Mouse (Mus musculus) intestine, embryonic 14.5 days (tissue): ENCODE results near the gene Snx20. TPM values are rescaled to one million over a fixed set of nuclear protein-coding genes. Genes with fewer than 3 reads are reported as not detected.

ENCODE experiments used
- ATAC-seq: fragments of 200-750 bp; cut with Nextera tagmentation; replicated peaks from 2 replicates; pipeline ENCODE4 v1.8.0; 2017; ENCODE audit warnings: low read depth, moderate number of reproducible peaks, moderate TSS enrichment, moderate library complexity; ENCODE audit not compliant: low FRiP score, low TSS enrichment
- DNase-seq: peaks from one replicate; pipeline ENCODE4 v3.0.0-alpha.2; 2018; ENCODE audit warnings: low spot score
- H3K27ac ChIP-seq: fragments of 300-500 bp; sonication (generic); 2 replicates; pipeline ENCODE4 v1.5.1; 2014; ENCODE audit warnings: low read depth, mild to moderate bottlenecking, control low read depth
- H3K27me3 ChIP-seq: fragments of 300-500 bp; sonication (generic); replicated peaks from 2 replicates; pipeline ENCODE4 v1.6.1; 2014; ENCODE audit warnings: low read length, control low read depth; ENCODE audit not compliant: control insufficient read depth, insufficient read depth
- H3K36me3 ChIP-seq: fragments of 300-500 bp; sonication (generic); 2 replicates; pipeline ENCODE4 v1.6.1; 2014; ENCODE audit warnings: low read length, control low read depth; ENCODE audit not compliant: control insufficient read depth, insufficient read depth
- H3K4me1 ChIP-seq: fragments of 300-500 bp; sonication (generic); replicated peaks from 2 replicates; pipeline ENCODE4 v1.6.1; 2014; ENCODE audit warnings: low read length, control low read depth, mixed read lengths; ENCODE audit not compliant: control insufficient read depth, insufficient read depth
- H3K4me2 ChIP-seq: fragments of 300-500 bp; sonication (generic); 2 replicates; pipeline ENCODE4 v1.6.1; 2014; ENCODE audit warnings: low read length
- H3K4me3 ChIP-seq: fragments of 300-500 bp; sonication (generic); 2 replicates; pipeline ENCODE4 v1.5.1; 2014; ENCODE audit warnings: low read depth, low read length, control low read depth, mixed read lengths
- H3K9ac ChIP-seq: fragments of 300-500 bp; sonication (generic); 2 replicates; pipeline ENCODE4 v1.6.1; 2014; ENCODE audit warnings: mild to moderate bottlenecking, low read length
- H3K9me3 ChIP-seq: fragments of 300-500 bp; sonication (generic); 2 replicates; pipeline ENCODE4 v1.6.1; 2016; ENCODE audit warnings: low read length, control low read depth; ENCODE audit not compliant: control insufficient read depth
- WGBS: fragments of 180-500 bp; shearing (Covaris S2); extraction: QIAGEN DNeasy Blood & Tissue Kit; methylation state at CpG from one replicate; pipeline ENCODE4 v1.1.7; 2014; 5-methylcytosine and 5-hydroxymethylcytosine counted together
- polyA plus RNA-seq: library from polyadenylated mRNA; unstranded; fragments of >200 nt; fragmentation: Nextera tagmentation; extraction: Ambion mirVana; gene quantifications from 2 replicates; pipeline ENCODE4 v1.2.1, GENCODE M21; 2014

Snx20 gene
- polyA plus RNA-seq, result 3.4 and 3.7 TPM in 2 replicates

DNA sequence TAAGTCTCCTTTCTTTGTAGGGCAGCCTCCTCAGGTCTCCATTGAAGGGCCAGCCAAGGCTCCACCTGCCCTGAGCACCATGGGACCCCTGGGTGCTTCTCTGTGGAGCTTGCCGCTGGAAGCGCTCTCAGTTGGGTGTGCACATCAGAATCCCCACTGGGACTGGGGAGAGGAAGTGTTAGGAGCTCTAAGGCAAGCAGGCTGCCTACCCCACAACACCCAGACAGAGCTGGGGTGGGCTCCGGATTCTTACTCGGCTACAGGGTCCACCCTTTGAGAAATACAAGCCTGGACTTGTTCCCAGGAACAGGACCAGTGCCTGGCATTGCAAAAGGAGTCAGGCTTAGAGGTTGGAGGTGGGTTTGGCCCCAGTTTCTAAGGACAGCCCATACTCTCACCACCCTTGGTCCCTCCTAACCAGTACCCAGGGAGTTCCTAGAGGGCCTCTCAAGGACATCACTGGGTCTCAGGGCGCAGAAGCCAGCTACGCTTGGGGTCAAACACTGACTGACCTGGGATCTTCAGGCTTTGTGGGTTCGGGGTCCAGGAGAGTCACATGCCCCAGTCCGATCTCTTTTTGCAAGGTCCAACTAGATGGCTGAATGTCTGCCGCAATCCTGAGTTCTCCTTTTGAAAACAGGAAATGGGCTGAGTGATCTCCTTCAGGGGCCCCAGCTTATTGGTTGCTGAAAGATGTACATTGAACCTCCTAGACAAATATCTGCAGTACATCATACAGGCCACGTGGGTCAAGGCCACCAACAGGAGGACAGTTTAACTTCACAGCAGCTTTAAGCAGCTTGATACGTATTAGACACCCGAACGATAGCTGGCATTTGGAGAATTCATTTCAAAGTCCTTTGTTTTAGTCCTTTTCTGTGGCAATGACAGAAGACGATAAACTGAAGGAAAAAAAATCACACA lies at the start of gene Snx20:
Gene Snx20, minus strand, starts transcription at position 655 of the 924 bp plus-strand sequence.
- Histone ChIP-seq H3K27me3 (no peaks in the 10 kb centered on the region), H3K4me2 (peak within 1 kb of the TSS; percentile 23), H3K4me1 (0 out of 2 replicates have a peak, but pooled peaks cover 3% of the 10 kb centered on the region), H3K4me3 (peak within 1 kb of the TSS; percentile 4; the same call in 1 of the 2 replicates), H3K36me3 (no peaks in the 10 kb centered on the region), H3K9me3 (no peaks in the 10 kb centered on the region), H3K9ac (no peak within 1 kb of the TSS), H3K27ac (no peak within 1 kb of the TSS)
- WGBS, result 70% methylated on average over 14 of the region's 14 CpGs
- ATAC-seq (0 out of 2 replicates have a peak, but pooled peaks have one; percentile 35), DNase-seq (no peak)

DNA sequence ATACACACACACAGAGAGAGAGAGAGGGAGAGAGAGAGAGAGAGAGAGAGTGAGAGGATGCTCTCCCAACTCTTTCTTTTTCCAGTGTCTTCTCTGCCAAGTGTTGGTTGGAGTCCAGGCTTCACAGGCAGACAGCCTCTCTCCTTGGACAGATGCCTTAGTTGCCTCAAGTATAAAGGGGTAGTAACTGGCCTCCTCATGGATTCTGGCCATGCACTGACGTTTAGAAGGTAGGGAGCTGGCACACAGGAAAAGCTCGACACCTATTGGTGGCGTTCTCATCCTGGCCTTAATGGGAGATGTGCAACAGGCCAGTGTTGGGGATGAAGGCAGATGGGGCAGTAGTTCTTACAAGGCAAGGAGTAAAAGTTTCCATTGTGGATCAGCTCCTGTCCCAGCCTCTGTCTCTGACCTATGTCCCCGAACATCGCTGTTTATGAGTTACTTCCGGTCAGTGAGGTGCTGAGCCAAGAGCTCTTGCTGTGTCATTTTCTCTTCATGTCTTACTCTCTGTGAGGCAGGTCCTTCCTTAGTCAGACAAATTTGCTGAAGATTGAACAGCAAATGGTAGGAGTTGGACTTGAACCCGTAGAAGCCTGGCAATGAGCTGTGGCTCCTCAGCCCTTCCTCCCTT lies 47.8 kb upstream of the Snx20 start:
- no peak overlapping the region for H3K4me3 ChIP-seq
- ATAC-seq (no peak), DNase-seq (no peak)
- no peaks in the 10 kb centered on the region for H3K27me3 ChIP-seq
- H3K27ac ChIP-seq, result no peak overlapping the region
- H3K9ac ChIP-seq, result no peak overlapping the region
- 83% methylated on average over 7 of the region's 7 CpGs for WGBS
- H3K4me2 ChIP-seq, result no peak overlapping the region
- H3K4me1 ChIP-seq, result no peaks in the 10 kb centered on the region
- no peaks in the 10 kb centered on the region for H3K36me3 ChIP-seq
- H3K9me3 ChIP-seq, result no peaks in the 10 kb centered on the region

DNA sequence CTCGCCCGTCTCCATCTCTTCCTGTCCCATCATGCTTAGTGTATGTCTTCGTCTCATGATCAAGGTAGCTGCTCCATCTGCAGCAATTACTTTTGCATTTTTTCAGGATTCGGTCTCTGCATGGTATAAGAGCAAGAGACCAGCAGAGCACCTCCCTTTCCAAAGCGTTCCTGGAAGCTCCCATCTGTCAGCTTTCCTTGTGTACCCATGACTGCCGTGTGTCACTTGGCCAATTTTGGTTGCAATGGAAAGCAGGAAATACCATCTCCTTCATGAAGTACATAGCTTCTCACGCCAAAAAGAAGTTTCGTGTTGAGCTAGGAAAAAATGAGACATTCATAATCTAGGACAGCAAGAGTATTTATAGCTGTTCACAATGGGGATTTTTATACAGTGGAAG lies 45.1 kb upstream of the Snx20 start:
- no peak for DNase-seq
- Histone ChIP-seq H3K4me3 (no peak overlapping the region), H3K27me3 (no peaks in the 10 kb centered on the region), H3K9ac (no peak overlapping the region), H3K36me3 (no peaks in the 10 kb centered on the region), H3K4me2 (no peak overlapping the region), H3K27ac (no peak overlapping the region), H3K9me3 (no peaks in the 10 kb centered on the region), H3K4me1 (no peaks in the 10 kb centered on the region)
- no peak for ATAC-seq
- WGBS, result 82% methylated on average over 8 of the region's 8 CpGs

DNA sequence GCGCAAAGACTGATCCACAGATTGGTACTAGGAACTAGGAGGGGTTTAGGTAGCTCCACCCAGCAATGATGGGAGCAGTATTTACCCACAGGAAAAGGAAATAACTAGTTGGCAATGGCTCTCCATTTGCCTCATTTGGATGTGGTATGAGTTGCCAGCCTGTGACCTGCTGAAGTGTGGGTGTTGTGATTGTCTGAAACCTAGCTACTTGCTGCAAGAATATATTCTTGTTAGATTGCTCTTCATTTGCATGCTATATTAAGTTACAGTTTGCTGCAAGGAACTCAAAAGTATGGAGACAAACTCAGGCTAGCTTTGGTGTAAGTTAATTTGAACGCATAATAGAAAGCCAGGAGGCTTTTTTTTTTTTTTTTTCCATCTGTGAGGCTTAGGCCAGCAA lies 44.6 kb upstream of the Snx20 start:
- 90% methylated on average over 2 of the region's 2 CpGs for WGBS

DNA sequence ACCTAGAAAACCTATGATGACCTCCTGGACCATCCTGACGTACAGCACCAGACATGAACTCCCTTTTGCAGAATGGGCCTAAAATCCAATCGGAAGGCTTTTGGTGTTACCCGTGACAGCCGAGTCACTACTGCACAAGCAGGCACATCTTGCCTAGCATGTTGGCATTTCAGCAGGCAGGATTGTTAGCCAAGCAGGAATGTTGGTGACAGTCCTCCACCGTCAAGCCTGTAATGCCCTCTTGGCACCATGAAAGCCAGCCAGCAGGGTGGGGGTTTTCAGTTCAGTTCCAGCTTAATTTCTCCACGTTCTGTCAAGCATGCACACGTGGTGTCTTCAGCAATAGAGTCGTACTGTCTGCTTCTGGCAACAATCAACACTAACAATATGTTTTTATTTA lies 41.1 kb upstream of the Snx20 start:
- H3K9ac ChIP-seq, result no peak overlapping the region
- no peaks in the 10 kb centered on the region for H3K4me1 ChIP-seq
- no peaks in the 10 kb centered on the region for H3K36me3 ChIP-seq
- no peaks in the 10 kb centered on the region for H3K27me3 ChIP-seq
- H3K4me3 ChIP-seq, result no peak overlapping the region
- no peak overlapping the region for H3K4me2 ChIP-seq
- no peaks in the 10 kb centered on the region for H3K9me3 ChIP-seq
- DNase-seq (no peak), ATAC-seq (no peak)
- 86% methylated on average over 8 of the region's 8 CpGs for WGBS
- H3K27ac ChIP-seq, result no peak overlapping the region

More for the DNA sequence above, 44.6 kb upstream of the Snx20 start:
- no peaks in the 10 kb centered on the region for H3K36me3 ChIP-seq
- no peaks in the 10 kb centered on the region for H3K4me1 ChIP-seq
- ATAC-seq (no peak), DNase-seq (no peak)
- H3K9me3 ChIP-seq, result no peaks in the 10 kb centered on the region
- no peak overlapping the region for H3K4me2 ChIP-seq
- H3K9ac ChIP-seq, result no peak overlapping the region
- no peak overlapping the region for H3K4me3 ChIP-seq
- no peaks in the 10 kb centered on the region for H3K27me3 ChIP-seq
- H3K27ac ChIP-seq, result no peak overlapping the region

DNA sequence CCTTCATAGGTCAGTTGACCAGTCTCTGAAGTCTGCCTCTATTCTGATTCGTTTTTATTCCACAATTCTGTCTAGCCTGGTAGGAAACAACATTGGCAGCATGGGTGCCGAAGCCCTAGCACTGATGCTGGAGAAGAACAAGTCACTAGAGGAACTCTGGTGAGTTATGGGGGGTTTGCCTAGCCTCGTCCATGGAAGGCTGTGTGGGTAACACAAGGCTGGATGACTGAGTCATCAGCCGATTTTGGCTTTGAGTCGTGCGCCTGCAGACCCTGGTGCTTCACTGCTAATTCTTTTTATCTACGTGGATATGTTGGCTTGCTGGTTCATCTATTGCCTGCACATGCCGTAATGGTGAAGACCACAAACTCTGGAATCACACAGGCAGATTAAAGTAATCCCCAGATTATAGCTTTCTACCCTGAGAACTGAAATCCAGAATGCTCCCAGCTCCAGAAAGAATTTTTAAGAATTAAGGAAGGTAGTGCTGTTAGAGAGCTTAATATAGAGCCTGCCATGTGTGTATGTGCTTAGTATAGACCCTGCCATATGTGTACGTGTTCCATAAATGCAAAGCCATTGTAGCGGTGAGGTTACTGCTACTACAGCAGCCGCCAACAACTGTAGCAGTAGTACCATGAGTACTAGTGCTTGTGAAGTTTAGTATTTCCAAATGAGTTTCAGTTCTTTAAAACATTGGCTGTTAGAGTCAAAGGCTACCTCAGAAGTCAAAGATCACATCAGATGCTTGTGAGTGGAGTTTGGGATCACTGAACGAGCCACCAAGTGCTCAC lies 39.6 kb upstream of the Snx20 start:
- Histone ChIP-seq H3K9me3 (no peaks in the 10 kb centered on the region), H3K4me2 (no peak overlapping the region), H3K4me3 (no peak overlapping the region), H3K27me3 (no peaks in the 10 kb centered on the region), H3K9ac (no peak overlapping the region), H3K27ac (no peak overlapping the region), H3K36me3 (no peaks in the 10 kb centered on the region), H3K4me1 (no peaks in the 10 kb centered on the region)
- no peak for ATAC-seq
- DNase-seq, result no peak
- 89% methylated on average over 12 of the region's 12 CpGs for WGBS

DNA sequence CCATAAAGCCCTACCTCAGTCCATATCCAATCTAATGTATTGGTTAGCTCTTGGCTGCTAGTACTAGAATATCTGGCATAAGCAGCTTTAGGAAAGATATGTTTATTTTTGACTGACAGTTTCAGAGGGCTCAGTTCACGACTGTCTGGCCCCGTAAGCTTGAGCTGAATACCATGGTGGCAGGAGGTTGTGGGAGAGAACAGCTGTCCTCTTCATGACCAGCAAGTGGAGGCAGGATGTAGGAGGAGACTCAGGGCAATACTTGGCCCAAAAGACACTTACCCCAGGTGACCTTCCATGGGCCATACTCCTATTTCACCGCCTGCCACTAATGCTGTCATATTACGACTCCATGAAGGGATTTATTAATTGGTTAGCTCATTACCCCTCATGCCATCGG lies 37.9 kb upstream of the Snx20 start:
- Histone ChIP-seq H3K4me1 (no peaks in the 10 kb centered on the region), H3K36me3 (no peaks in the 10 kb centered on the region), H3K4me3 (no peak overlapping the region), H3K9ac (no peak overlapping the region), H3K4me2 (no peak overlapping the region), H3K27me3 (no peaks in the 10 kb centered on the region), H3K9me3 (no peaks in the 10 kb centered on the region), H3K27ac (no peak overlapping the region)
- DNase-seq, result no peak
- no peak for ATAC-seq
- WGBS, result 77% methylated on average over 5 of the region's 5 CpGs

DNA sequence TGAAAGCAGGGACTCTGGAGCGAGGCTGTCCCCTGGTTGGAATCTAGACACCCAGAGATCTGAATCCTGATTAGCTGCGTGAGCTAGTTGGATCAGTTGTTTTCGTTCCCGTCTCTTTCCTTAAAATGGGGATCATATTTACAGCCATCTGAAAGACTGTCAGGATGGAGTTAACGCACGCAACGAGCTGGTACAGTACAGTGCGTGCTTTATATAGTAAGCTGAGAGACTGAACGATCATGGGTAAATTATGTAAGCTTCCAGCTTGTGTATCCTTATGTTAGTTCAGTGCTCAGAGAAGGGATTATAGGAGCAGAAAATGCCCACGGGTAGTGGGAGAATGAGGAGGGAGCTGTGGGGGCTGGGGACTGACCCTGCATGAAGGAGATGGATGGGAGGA lies 35.6 kb upstream of the Snx20 start:
- 79% methylated on average over 10 of the region's 10 CpGs for WGBS
- no peak for DNase-seq
- Histone ChIP-seq H3K4me1 (no peaks in the 10 kb centered on the region), H3K36me3 (no peaks in the 10 kb centered on the region), H3K9me3 (no peaks in the 10 kb centered on the region), H3K4me2 (no peak overlapping the region), H3K4me3 (no peak overlapping the region), H3K27ac (no peak overlapping the region), H3K27me3 (no peaks in the 10 kb centered on the region), H3K9ac (no peak overlapping the region)
- ATAC-seq, result no peak
